Mouse (Mus musculus): Measurements from ENCODE around the gene Met. TPM values are rescaled to one million over a fixed set of nuclear protein-coding genes. Genes with fewer than 3 reads are reported as not detected.

Gene Met
- total RNA-seq, 2 experiments from 2014 or later = 9.9 to 15.5 TPM

DNA sequence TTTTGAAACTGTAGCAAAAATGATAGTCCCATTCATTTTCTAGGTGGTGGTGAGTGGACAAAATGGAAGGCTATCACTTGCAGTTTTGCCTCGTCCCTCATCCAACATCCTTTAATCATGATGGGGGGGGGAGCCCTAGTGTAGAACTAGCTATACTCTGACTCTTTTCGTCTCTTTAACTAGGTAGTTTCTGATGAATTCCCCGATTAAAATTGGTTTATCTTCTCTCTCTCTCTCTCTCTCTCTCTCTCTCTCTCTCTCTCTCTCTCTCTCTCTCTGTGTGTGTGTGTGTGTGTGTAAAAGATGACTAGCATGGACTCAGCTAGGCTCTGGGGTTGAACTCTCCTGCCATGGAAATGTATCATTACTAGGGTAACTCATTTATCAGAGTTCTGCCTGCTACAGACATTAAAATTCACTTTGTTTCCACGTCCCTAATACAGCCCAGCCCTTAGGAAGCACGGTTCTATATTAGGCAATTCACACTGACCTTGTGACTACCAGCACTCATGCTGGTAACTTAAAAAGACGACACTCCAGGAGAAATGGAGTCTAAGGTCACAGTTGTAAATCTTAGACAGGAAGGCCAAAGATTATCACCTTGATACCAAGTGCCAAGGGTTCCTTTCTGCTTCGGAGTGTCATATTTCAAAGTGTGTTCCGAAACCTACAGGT is 126.5 kb downstream of the Met start:
- no peak for DNase-seq (ENCODE audit: low spot score in 2 of 2)
- intact Hi-C loops (cut with DNase I) = loop anchor here (2.0 to 5.0 kb wide), 4 partner anchors 128 to 563 kb away; partner anchors contain the start of gene Met

DNA sequence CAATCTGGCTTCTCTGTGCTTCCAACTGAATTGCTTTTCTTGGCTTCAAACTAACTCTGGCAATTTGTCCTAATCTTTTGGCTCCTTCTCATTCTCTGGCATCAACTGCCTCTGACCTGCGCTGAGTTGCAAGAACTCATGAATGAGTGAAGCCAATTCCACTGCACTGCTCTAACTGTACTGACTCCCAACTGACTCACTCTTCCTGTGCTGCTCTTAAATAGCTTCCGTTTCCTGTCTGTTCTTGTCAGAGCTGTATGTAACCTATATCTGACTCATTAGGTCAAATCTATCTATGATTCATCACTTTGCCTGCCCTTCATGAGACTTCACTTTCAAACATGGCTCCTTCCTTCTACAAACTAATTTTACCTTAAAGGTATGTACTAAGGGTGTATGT is 130.4 kb downstream of the Met start:
- intact Hi-C loops (cut with DNase I) = no loop called here
- no peak for DNase-seq (ENCODE audit: low spot score in 2 of 2)

DNA sequence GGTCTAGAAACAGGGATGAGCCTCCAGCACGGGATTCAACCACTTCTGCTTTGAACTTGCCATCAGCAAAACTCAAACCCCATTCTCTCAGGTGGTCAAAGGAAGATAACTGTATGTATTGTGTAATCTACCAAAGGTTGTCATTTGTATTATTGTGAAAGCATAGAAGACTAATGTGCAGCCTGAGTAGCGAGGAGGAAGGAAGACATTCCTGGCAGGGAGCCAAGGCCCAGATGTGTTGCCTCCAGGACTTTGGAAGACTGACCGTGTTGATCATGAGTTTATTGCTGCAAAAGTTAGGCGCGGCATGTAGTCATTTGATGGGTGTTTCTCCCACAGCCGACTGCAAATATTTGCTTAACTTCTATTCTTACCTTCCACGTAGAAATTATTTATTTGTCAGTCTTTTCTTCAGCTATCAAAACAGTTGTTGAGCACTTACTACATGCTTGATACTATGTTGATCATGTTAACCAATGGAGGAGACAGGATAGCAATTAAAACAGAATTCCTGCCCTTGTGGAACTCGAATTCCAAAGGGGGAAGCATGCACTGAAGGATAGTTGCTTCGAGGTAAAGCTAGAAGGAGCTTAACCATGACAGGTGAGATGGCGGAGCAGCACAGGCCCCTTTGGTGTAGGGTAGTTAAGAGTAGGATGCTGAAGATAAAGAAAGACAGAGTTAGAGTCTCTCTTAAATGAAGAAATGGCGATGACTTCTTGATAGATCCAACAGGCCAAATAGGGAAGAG is 132.3 kb downstream of the Met start:
- intact Hi-C loops (cut with DNase I) = no loop called here
- no peak for DNase-seq (ENCODE audit: low spot score in 2 of 2)

DNA sequence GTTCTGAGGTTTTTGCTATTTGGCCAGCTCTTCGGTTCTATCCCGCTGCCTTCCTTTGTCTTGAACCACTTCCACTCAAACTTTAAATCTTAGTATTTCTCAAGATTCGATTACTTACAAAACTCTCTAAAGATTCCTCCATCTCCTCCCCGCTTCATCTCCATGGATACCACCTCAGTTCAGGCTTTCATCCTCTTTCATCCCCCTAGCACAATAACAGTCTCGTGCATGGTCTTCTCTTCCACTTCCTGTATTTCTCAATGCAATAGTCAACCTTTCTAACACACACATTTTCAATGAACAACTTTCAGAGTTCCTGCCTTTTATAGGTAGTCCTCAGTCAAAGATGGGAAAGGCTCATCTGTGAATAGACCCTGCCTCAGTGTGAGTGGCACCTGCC is 135.8 kb downstream of the Met start:
- intact Hi-C loops (cut with DNase I) = no loop called here
- DNase-seq (ENCODE audit: low spot score in 2 of 2) = no peak

DNA sequence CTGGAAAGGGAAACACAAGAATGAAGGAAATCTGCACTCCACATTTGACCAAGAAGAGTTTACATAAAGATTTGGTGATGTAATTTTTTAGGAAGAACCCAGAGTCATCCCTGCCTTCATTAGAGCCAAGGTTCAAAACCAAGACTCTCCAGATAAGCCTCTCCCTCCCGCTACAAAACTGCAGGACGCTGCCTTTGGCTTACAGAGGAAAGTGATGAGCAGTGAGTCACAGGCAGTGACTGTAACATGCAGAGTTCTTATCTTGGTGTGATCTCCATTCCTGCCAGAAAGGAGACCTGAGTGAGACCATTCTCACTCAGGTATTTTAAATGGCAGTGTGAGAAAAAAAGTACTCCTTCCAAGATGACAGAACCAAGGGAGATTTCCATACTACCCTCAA is 137.9 kb downstream of the Met start:
- no peak for DNase-seq (ENCODE audit: low spot score in 2 of 2)
- intact Hi-C loops (cut with DNase I) = no loop called here

DNA sequence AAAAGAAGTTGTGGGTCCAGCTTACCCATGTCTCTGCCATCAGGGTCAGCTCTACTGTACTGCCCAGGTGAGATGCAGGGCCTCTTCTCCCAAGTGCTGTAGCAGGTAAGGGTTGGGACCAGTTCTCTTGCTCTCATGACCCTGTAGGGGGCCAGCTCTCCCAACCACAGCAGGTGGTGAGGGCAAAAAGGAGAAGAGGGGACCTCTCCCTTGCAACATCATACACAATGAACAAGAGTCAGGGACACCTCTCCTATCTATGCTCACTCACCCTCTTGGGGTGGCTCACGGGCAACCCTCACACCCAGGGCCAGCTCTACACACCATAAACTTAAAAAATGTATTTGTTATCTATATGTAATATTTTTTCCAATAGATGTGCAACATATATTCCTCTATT is 143.3 kb downstream of the Met start:
- no peak for DNase-seq (ENCODE audit: low spot score in 2 of 2)
- intact Hi-C loops (cut with DNase I) = no loop called here

DNA sequence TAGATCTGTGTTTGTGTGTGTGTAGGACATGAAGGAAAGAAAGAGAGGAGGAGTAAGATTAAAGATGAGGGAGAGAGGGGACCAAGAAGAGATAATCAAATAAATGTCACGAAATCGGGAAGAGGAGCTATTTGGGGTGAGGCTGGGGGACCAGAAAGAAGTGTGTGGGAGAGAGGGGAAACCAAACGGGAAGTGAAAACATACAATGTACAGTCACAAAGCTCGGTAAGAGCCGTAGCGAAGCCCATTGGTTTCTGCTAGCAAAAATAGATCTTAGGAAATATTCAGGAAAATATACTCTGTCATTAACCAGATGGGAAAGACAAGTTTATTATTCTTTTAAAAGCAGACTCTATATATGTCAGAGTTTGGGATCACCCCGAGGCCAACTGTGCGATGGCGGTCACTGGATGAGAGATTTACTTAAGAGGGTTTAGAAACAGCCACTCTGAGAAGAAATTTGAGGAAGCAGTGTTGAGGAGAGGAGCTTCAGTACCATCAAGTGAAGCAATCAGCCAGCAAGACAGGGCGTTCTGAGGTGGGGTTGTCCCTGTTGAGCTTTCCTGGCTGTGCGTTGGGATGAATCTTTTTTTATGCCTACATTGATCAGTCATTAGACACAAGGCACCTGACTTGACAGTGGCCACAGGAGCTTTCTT is 147.9 kb downstream of the Met start:
- no peak for DNase-seq (ENCODE audit: low spot score in 2 of 2)
- intact Hi-C loops (cut with DNase I) = no loop called here

DNA sequence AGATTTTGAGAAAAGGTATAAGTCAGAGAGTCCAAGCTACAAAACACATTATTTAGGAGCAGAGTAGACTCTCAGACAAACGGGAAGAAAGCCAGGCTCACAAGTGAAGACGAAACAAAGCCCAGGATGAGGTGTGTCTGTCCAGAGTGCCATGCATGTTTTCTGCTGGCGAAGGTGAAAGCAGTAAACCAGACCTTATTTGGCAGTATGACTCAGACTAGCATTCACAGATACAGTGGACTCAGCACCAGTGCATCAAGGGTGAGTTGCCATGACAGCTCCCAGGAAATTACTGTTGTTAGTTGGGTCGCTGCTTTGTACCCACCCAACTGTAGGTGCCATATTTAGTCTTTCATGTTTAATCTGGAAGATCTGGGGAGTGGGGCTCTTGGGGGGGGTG is 149.1 kb downstream of the Met start:
- no peak for DNase-seq (ENCODE audit: low spot score in 2 of 2)
- intact Hi-C loops (cut with DNase I) = no loop called here

DNA sequence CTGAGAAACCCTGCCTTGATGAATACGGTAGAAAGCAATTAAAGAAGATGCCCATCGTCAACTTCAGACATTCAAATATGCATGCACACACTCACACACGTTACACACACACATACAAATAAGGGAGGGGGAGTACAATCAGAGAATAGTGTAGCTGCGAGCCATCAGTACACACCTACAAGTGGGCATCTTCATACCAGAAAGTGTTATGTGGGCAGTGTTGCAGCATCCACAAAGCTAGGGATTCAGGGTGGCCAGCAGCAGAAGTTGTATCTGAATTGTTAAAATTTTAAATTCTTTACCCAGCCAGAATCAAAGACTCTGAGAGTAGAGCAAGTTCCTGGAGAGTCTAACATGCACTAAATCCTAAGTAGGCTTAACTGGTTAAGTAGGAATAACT is 157.2 kb downstream of the Met start:
- intact Hi-C loops (cut with DNase I) = no loop called here
- no peak for DNase-seq (ENCODE audit: low spot score in 2 of 2)

DNA sequence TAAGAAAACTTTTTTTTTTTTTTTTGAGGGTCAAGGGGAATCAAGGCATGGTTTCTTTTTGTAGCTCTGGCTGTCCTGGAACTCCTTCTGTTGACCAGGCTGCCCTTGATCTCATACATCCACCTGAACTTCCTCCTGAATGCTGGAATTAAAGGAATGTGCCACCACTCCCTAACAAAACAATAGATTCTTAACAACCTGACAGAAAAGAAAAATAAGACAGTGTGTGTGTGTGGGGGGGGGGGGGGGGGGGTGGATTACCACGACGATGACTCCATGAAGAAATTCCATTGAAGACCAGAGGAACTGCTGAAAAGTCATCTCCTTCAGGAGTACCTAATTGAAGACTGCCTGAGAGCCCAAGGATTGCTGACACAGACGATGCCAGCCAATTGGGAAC is 157.8 kb downstream of the Met start:
- intact Hi-C loops (cut with DNase I) = no loop called here
- DNase-seq (ENCODE audit: low spot score in 2 of 2) = no peak

Other genes starting within 250 kb of the Met start
- gene Cav2, start 182.6 kb upstream of the Met start, total RNA-seq (2021) = 10 to 100 TPM; 32.9 to 33.3 TPM
- gene Cav1, start 157.5 kb upstream of the Met start, total RNA-seq (2021) = 10 to 100 TPM; 15.5 to 20.0 TPM
- 100 to 1,000 TPM; 229 to 230 TPM for gene Capza2, start 172.4 kb downstream of the Met start, total RNA-seq (2021)
- gene St7, start 229.1 kb downstream of the Met start, total RNA-seq (2021) = 10 to 100 TPM; 28.7 to 44.5 TPM

Measured in left cerebral cortex, postnatal 36 days (tissue).